Mouse (Mus musculus): ENCODE data around the gene Fam149a.

DNA sequence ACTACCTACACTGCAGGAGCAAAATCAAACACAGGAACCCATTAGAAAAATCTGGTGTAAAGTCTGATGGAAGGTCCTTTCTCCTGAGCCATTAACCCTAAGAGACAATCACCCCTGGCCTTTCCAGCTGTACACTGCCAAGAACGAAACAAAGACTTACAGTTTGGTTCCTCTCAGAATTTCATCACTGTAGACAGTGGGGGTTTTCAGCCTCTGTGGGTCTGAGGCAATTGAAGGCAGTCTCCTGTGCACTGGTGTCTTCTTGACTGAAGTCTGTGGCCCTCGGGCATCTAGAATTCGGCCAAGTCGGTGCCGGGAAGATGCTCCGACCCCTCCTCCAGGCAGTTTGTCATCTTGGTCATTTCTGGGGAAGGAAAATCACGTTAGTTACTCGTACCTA, 37.8 kb downstream of the Fam149a start:
- TF ChIP-seq CTCF (IDR thresholded peaks at IDR 0.05; ENCODE audit: low read depth, low read length) (no peak), POLR2AphosphoS5 (IDR thresholded peaks at IDR 0.05; ENCODE audit: insufficient replicate concordance, low read depth, low read length) (no peak), GATA1 (IDR thresholded peaks at IDR 0.05; ENCODE audit: borderline replicate concordance, low read length) (no peak), TAL1 (conservative IDR thresholded peaks at IDR 0.05; ENCODE audit: low read depth, low read length) (no peak)

All from G1E (cell line).